In genomic region chr13:78324443-78325206, GRCm38 (mm10) we compare ENCODE assay signal across 28 mouse cellular contexts.
DNase-seq lines count a peak whose midpoint lies in the region; ATAC-seq and TF ChIP-seq lines count a peak whose summit lies in the region.
"Had no signal": no experiment of that assay in that cellular context is flagged by ENCODE, and none has a peak within 500 bp of the region (broad histone marks: within the 10 kb centered on the region; RNA-seq: fewer than 3 reads in every experiment).

No protein-coding gene starts in this region.

- no peak for DNase-seq in forebrain, embryonic 11.5 days (ENCODE audit: low spot score)
- DNase-seq in forebrain, postnatal 0 days = no peak
- no peak for DNase-seq in neural tube, embryonic 10.5 days (ENCODE audit: extremely low spot score, low spot score)
- DNase-seq in forebrain, embryonic 14.5 days (ENCODE audit: low spot score) = peak; percentile 64
- peak; percentile 79 for DNase-seq in retina, postnatal 1 day
- no peak for DNase-seq in left cerebral cortex, adult 8-10 months (ENCODE audit: low spot score in 2 of 2)
- no peak for DNase-seq in thymus, postnatal 14 days
- DNase-seq: adrenal gland, postnatal 25 days; cerebellum, adult 18-20 months; cerebellum, postnatal 10 days; heart, postnatal 14 days; kidney, adult 9 months; kidney, postnatal 14 days; liver, postnatal 0 days; lung, postnatal 36 days; right cerebral cortex, adult 18-20 months; right cerebral cortex, postnatal 4 days; thymus, adult 2 months; thymus, postnatal 4 days had no signal

- no peak overlapping the region for H3K27ac ChIP-seq in forebrain, embryonic 11.5 days (ENCODE audit: low read depth, low read length)
- H3K27ac ChIP-seq in forebrain, postnatal 0 days (ENCODE audit: low read depth, low read length) = no peak overlapping the region
- no peak overlapping the region for H3K27ac ChIP-seq in neural tube, embryonic 14.5 days (ENCODE audit: low read depth, low read length)
- no peak overlapping the region for H3K27ac ChIP-seq in forebrain, embryonic 14.5 days (ENCODE audit: low read depth, low read length)
- H3K27ac ChIP-seq: embryonic facial prominence, embryonic 15.5 days; hindbrain, embryonic 10.5 days; hindbrain, postnatal 0 days; intestine, embryonic 15.5 days; left cerebral cortex, adult 2 months; liver, embryonic 12.5 days; neural tube, embryonic 15.5 days had no signal

- H3K27me3 ChIP-seq in forebrain, embryonic 11.5 days (ENCODE audit: control insufficient read depth, insufficient read depth, low read length) = no peaks in the 10 kb centered on the region
- H3K27me3 ChIP-seq in forebrain, postnatal 0 days (ENCODE audit: insufficient read depth, low read length) = no peaks in the 10 kb centered on the region
- no peaks in the 10 kb centered on the region for H3K27me3 ChIP-seq in neural tube, embryonic 14.5 days (ENCODE audit: control insufficient read depth, insufficient read depth, low read length)
- H3K27me3 ChIP-seq in forebrain, embryonic 14.5 days (replicated peaks; ENCODE audit: control insufficient read depth, insufficient read depth, low read length) = no peaks in the 10 kb centered on the region
- H3K27me3 ChIP-seq: embryonic facial prominence, embryonic 15.5 days; intestine, embryonic 15.5 days; liver, embryonic 12.5 days; neural tube, embryonic 15.5 days had no signal

- WGBS in forebrain, embryonic 11.5 days = 63% methylated on average over 4 of the region's 4 CpGs
- WGBS in forebrain, postnatal 0 days = 34% methylated on average over 4 of the region's 4 CpGs
- 63% methylated on average over 4 of the region's 4 CpGs for WGBS in neural tube, embryonic 14.5 days
- WGBS in forebrain, embryonic 14.5 days = 36% methylated on average over 4 of the region's 4 CpGs

- H3K4me2 ChIP-seq in forebrain, embryonic 11.5 days (ENCODE audit: low read depth, low read length, severe bottlenecking) = no peak overlapping the region
- no peak overlapping the region for H3K4me2 ChIP-seq in forebrain, postnatal 0 days (ENCODE audit: low read depth)
- no peak overlapping the region for H3K4me2 ChIP-seq in neural tube, embryonic 14.5 days (ENCODE audit: low read depth, low read length)
- H3K4me2 ChIP-seq in forebrain, embryonic 14.5 days (ENCODE audit: low read length) = no peak overlapping the region
- H3K4me2 ChIP-seq: embryonic facial prominence, embryonic 15.5 days; intestine, embryonic 15.5 days; liver, embryonic 12.5 days; midbrain, embryonic 11.5 days; neural tube, embryonic 15.5 days had no signal

- no peaks in the 10 kb centered on the region for H3K36me3 ChIP-seq in forebrain, embryonic 11.5 days (ENCODE audit: control insufficient read depth, insufficient read depth, low read length)
- H3K36me3 ChIP-seq in forebrain, postnatal 0 days (ENCODE audit: insufficient read depth) = no peaks in the 10 kb centered on the region
- H3K36me3 ChIP-seq in neural tube, embryonic 14.5 days (ENCODE audit: control insufficient read depth, insufficient read depth, low read length) = no peaks in the 10 kb centered on the region
- no peaks in the 10 kb centered on the region for H3K36me3 ChIP-seq in forebrain, embryonic 14.5 days (ENCODE audit: control insufficient read depth, insufficient read depth, low read length)
- H3K36me3 ChIP-seq: embryonic facial prominence, embryonic 15.5 days; hindbrain, embryonic 10.5 days; intestine, embryonic 15.5 days; liver, embryonic 12.5 days; neural tube, embryonic 15.5 days had no signal

- peak; percentile 61; the same call in 1 of the 2 replicates for ATAC-seq in forebrain, embryonic 11.5 days (replicated peaks; ENCODE audit: low FRiP score)
- no peak for ATAC-seq in forebrain, postnatal 0 days
- peak; percentile 70; the same call in 1 of the 2 replicates for ATAC-seq in neural tube, embryonic 14.5 days (ENCODE audit: low read depth)
- ATAC-seq in forebrain, embryonic 14.5 days = peak; percentile 90
- ATAC-seq: hindbrain, postnatal 0 days; intestine, embryonic 15.5 days; liver, embryonic 12.5 days; liver, postnatal 0 days had no signal

- H3K9me3 ChIP-seq in forebrain, embryonic 11.5 days (ENCODE audit: control insufficient read depth, low read length) = no peaks in the 10 kb centered on the region
- no peaks in the 10 kb centered on the region for H3K9me3 ChIP-seq in forebrain, postnatal 0 days (ENCODE audit: low read length)
- H3K9me3 ChIP-seq in neural tube, embryonic 14.5 days (ENCODE audit: control insufficient read depth, low read length) = no peaks in the 10 kb centered on the region
- H3K9me3 ChIP-seq in forebrain, embryonic 14.5 days (replicated peaks; ENCODE audit: control insufficient read depth, low read length) = no peaks in the 10 kb centered on the region
- H3K9me3 ChIP-seq: embryonic facial prominence, embryonic 15.5 days; hindbrain, embryonic 10.5 days; intestine, embryonic 15.5 days; liver, embryonic 12.5 days; neural tube, embryonic 15.5 days had no signal

- no peaks in the 10 kb centered on the region for H3K4me1 ChIP-seq in forebrain, embryonic 11.5 days (replicated peaks; ENCODE audit: control insufficient read depth, insufficient read depth, low read length)
- H3K4me1 ChIP-seq in forebrain, postnatal 0 days (ENCODE audit: insufficient read depth) = no peaks in the 10 kb centered on the region
- no peaks in the 10 kb centered on the region for H3K4me1 ChIP-seq in neural tube, embryonic 14.5 days (ENCODE audit: control insufficient read depth, insufficient read depth, low read length)
- H3K4me1 ChIP-seq in forebrain, embryonic 14.5 days (ENCODE audit: control insufficient read depth, insufficient read depth, low read length) = peaks cover 6% of the 10 kb centered on the region; the same call in 1 of the 2 replicates
- H3K4me1 ChIP-seq: embryonic facial prominence, embryonic 15.5 days; hindbrain, embryonic 10.5 days; intestine, embryonic 15.5 days; liver, embryonic 12.5 days had no signal

- H3K4me3 ChIP-seq in forebrain, embryonic 11.5 days (ENCODE audit: low read depth, low read length) = no peak overlapping the region
- H3K4me3 ChIP-seq in forebrain, postnatal 0 days (ENCODE audit: low read depth, low read length) = no peak overlapping the region
- no peak overlapping the region for H3K4me3 ChIP-seq in neural tube, embryonic 14.5 days (ENCODE audit: low read depth, low read length)
- no peak overlapping the region for H3K4me3 ChIP-seq in forebrain, embryonic 14.5 days (ENCODE audit: low read depth, low read length)
- H3K4me3 ChIP-seq: embryonic facial prominence, embryonic 15.5 days; hindbrain, embryonic 10.5 days; intestine, embryonic 15.5 days; left cerebral cortex, adult 2 months; liver, embryonic 12.5 days; neural tube, embryonic 15.5 days had no signal

- H3K9ac ChIP-seq in forebrain, embryonic 11.5 days (ENCODE audit: low read length) = no peak overlapping the region
- no peak overlapping the region for H3K9ac ChIP-seq in forebrain, postnatal 0 days
- no peak overlapping the region for H3K9ac ChIP-seq in neural tube, embryonic 14.5 days (replicated peaks; ENCODE audit: low read depth, low read length)
- H3K9ac ChIP-seq in forebrain, embryonic 14.5 days (ENCODE audit: low read length) = no peak overlapping the region
- H3K9ac ChIP-seq: embryonic facial prominence, embryonic 15.5 days; intestine, embryonic 15.5 days; liver, embryonic 12.5 days; liver, postnatal 0 days; neural tube, embryonic 15.5 days had no signal

- TF ChIP-seq CTCF in forebrain, postnatal 0 days (IDR thresholded peaks at IDR 0.05; ENCODE audit: low read depth) = no peak

Comparison
In these comparisons a context has a peak if more than half of its experiments do, and no peak if none do; other contexts are left out.
1. DNase-seq: peak in forebrain, embryonic 14.5 days (single experiment) and retina, postnatal 1 day (single experiment); none in forebrain, embryonic 11.5 days (single experiment), forebrain, postnatal 0 days (single experiment), neural tube, embryonic 10.5 days (single experiment), left cerebral cortex, adult 8-10 months (0 of 2) and thymus, postnatal 14 days (single experiment).